Mouse (Mus musculus) cerebellum, adult 2 months (tissue): Measurements from ENCODE around the gene Slc19a3.

ENCODE experiments used
- CTCF ChIP-seq: fragments of 200-500 bp; IDR thresholded peaks from 2 replicates; pipeline ENCODE4 v1.5.1; 2011; ENCODE audit warnings: low read depth, mild to moderate bottlenecking, control low read depth, low read length, moderate library complexity, borderline replicate concordance; ENCODE audit not compliant: insufficient read depth
- POLR2A ChIP-seq: fragments of 200-500 bp; IDR thresholded peaks from 2 replicates; pipeline ENCODE4 v1.6.1; 2011; ENCODE audit warnings: low read length, control low read depth, borderline replicate concordance; ENCODE audit not compliant: insufficient read depth

DNA sequence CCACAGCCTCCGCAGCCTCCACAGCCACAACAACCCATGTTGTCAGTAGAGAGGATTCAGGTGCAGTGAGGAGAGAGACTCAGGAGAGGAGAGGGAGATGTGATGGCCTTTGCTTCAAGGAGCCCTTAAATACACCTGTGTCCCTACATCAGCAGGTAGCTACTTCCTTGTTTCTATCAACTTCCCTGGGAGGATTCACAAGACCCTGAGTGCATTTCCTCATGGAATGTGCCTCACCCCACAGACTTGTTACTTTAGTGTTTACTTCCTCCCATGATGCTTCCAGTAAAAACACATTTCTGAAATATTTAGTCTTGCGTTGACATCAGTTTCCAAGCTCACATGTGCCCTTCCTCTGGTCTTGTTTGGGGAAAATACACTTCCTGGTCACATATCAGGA lies 4.1 kb upstream of the Slc19a3 start, which contains the start of gene Krtap28-10:
- TF ChIP-seq CTCF (no peak), POLR2A (no peak)
